Mouse (Mus musculus): ENCODE measurements around the gene Ccdc9b.

GRCm38 (mm10) chr2:118772158-118772874 lies 9.9 kb upstream of the Ccdc9b start, which contains the start of gene Phgr1:
- TF ChIP-seq TAL1 (IDR thresholded peaks at IDR 0.05; ENCODE audit: low read length) (no peak), GATA1 (IDR thresholded peaks at IDR 0.05; ENCODE audit: low read length) (no peak)
